Mouse (Mus musculus) lung, postnatal 36 days (tissue): ENCODE data around the gene Myadml2.

Source experiments
- DNase-seq: peaks from one replicate; pipeline ENCODE4 v3.0.0; 2022; ENCODE audit warnings: mixed read lengths

Gene Myadml2

DNA sequence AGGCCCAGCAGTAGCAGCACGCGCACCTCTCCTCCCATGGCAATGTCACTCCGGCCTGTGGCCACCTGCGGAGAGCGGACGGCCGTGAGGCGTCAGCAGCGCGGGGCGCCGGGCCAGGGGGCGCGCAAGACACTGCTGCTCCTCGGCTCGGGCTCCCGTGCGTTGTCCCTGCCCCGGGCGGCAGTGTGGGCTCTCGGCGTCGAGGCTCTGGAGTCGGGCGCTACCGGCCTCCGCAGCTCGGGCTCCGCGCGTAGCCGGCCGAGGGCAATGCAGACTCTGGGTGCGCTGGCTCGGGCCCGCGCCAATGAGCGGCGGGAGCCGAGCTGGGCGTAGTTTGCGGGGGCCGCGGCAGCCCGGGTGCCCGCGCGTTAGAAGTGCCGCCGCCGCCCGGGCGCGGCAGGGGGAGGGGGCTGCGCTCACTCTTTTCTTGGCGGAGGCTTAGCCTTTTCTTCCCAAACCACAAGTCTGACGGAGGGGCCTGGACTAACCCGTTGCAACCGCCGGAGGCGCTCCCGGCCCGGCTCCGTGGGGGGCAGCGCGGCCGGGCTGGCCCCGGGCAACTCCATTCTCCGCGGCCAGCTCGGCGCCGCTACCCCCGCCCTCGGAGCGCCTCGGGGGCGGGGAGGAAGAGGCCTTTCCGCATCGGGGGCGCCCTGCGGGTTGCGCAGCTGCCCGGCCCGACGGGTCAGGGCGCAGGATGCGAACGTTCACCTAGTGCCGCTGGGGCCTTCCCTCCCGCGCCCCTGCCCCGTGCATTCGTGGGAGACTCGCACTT, 12.5 kb upstream of the Myadml2 start:
- no peak for DNase-seq

GRCm38 (mm10) chr11:120659509-120660300, 11.7 kb upstream of the Myadml2 start:
- DNase-seq = no peak

- DNase-seq = peak; percentile 92
These were observed 11.0 kb upstream of the Myadml2 start for GRCm38 (mm10) chr11:120658876-120659410.

DNA sequence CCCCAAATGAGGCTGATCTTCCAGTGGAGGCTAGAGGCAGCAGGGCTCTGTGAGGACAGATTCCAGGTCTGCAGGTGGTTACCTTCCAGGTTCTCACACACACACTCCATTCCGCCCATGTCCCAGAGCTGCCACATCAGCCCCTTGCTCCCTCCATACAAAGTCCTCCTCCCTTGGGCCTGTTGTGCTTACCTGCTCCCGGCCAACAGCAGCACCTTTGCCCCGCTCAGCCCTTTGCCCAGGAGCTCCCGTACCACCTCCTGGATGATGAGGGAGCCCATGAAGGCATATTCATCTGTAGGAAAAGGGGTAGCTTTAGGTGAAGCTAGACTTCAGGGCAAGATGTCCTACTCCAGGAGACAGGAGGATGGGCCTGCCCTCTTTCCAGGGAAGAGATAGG, 9.3 kb upstream of the Myadml2 start:
- no peak for DNase-seq

GRCm38 (mm10) chr11:120654741-120655140, 6.8 kb upstream of the Myadml2 start:
- no peak for DNase-seq

DNA sequence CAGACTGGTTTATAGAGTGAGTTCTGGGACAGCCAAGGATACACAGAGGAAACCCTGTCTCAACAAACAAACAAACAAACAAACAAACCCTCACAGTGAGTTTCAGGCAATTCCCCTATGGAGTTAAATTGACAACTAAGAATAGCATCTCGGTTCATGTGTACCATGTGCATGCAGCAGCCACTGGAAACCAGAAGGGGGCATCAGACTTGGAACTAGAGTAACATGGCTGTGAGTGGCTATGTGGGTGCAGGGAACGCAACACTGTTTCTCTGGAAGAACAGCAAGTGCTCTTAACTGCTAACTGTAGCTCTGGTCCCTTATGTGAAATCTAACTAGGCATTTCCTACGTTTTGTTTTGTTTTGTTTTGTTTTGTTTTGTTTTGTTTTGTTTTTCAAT, 3.9 kb upstream of the Myadml2 start:
- DNase-seq = no peak

DNA sequence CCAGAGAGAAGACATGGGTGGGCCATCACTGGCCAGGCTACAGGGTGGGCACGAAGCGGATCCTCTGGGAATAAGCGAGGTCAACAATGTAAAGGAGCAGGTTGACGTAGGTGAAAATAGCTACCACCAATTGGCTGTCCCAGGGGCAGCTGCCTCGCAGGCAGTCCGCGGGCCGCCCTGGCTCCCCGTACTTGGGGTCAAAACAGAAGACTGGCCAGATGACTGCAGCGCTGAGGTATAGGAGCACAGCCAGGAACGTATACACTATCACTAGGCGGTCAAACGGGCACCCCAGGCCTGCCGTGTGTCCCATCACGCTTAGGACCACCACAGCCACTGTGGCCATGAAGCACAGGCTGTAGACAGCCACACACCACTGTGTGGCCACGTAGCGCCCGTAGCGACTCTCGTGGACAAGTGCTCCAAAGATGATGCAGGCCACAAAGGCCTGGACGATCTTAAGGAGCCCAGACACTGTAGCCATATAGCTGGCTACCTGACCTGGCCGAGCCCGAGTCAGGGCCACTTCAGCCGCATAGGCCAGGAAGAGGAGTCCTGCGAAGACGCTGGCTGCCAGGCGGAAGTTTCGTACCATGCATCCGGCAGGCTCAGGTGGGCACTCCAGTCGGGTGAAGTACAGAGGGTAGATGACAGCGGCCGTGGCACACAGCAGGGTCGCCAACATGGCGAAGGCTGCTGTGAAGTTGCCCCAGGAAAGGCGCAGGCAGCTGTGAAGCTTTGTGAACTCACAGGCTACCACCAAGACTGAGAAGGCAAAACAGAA, 719 bp downstream of the Myadml2 start:
- no peak for DNase-seq

GRCm38 (mm10) chr11:120643601-120643987, 4.4 kb downstream of the Myadml2 start, which contains the start of gene Pycr1:
TSS of gene Pycr1 (minus strand) at chr11:120643769.
- peak; percentile 98 for DNase-seq

DNA sequence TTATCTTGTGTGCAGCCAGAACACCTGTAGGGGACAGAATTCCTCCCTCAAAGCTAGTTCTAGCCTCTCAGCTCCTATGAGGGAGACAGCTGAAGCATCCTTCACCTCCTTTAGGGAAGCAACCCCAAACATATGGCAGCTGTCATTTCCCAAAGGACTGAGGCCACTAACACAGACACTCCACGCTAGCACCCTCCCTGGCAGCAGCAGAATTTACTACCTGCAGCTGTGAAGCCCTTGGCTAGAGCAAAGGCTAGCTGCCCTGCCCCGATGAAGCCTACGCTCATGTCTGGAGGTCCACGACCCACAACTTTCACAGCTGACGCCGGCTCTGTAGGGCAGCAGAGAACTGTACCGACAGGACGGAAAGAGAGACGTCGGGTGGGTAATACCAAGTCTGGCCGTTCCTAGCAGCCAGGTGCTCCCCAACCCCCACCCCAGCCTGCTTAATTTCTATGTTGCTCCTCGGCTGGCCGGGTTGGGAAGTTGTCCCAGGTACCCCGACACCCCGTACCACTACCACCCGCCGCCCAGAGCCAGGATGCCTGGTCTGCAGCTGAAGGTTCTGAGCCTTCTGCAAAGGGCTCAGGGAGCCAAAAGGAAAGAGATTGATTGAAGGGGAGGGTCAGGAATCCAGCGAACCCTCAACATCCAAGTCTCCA, 4.9 kb downstream of the Myadml2 start:
- no peak for DNase-seq

- DNase-seq = no peak
These were observed 6.1 kb downstream of the Myadml2 start for GRCm38 (mm10) chr11:120641869-120642268.

- DNase-seq = no peak
These were observed 6.7 kb downstream of the Myadml2 start for GRCm38 (mm10) chr11:120641255-120641654.

DNA sequence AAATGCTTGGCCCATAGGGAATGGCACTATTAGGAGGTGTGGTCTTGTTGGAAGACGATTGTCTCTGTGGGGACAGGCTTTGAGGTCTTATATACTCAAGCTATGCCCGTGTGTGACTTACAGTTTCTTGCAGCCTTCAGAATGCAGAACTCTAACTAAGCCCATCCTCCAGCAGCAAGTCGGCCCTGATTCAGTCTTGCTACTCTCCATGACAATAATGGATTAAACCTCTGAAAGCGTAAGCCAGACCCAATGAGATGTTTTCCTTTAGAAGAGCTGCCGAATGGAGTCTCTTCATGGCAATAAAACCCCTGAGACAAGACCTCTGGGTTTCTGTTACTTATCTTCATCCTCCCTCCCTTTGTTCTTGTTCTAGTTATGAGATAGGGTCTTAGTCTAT, 13.1 kb downstream of the Myadml2 start:
- no peak for DNase-seq

DNA sequence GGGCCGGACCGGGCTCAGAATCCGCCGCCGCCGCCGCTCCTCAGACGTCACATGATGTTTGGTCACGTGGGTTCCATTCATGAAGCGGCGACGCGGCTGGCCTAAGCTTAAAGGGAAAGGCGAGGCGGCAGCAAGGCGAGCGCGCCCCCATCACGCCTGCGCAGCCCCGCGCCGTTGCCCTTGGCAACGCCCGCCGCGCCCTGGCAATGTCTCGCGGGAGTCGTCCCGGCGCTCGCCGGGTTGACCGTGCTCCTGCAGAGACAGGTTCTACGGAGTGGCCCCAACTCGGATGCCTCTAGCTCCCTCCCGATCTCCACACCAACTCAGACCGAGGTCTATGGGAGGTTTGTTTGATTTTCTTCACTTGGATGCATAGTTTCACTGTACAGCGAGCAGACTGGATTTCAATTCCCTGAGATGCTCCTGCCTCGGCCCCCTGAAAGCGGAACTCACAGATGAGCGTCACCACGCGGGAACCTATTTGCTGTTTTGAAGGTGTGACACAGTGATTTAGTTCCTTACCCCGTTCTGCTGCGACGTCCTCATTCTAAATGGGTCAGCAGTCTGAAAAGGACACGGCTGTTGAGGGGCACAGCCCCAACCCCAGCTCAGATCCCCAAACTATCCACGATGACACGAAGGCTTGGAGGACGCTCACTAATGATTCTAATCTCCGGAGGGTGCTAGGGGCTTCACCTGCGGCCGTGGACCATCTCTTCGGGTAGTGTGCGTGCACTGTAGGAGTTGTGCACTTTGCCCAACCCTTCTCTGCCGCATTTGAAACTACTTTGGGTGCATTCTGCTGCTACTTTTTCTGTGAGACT, 14.2 kb downstream of the Myadml2 start, which contains the start of gene Mafg:
Gene Mafg (minus strand): TSS at position 81 of the 824 bp plus-strand sequence.
- peak; percentile 97 for DNase-seq

DNA sequence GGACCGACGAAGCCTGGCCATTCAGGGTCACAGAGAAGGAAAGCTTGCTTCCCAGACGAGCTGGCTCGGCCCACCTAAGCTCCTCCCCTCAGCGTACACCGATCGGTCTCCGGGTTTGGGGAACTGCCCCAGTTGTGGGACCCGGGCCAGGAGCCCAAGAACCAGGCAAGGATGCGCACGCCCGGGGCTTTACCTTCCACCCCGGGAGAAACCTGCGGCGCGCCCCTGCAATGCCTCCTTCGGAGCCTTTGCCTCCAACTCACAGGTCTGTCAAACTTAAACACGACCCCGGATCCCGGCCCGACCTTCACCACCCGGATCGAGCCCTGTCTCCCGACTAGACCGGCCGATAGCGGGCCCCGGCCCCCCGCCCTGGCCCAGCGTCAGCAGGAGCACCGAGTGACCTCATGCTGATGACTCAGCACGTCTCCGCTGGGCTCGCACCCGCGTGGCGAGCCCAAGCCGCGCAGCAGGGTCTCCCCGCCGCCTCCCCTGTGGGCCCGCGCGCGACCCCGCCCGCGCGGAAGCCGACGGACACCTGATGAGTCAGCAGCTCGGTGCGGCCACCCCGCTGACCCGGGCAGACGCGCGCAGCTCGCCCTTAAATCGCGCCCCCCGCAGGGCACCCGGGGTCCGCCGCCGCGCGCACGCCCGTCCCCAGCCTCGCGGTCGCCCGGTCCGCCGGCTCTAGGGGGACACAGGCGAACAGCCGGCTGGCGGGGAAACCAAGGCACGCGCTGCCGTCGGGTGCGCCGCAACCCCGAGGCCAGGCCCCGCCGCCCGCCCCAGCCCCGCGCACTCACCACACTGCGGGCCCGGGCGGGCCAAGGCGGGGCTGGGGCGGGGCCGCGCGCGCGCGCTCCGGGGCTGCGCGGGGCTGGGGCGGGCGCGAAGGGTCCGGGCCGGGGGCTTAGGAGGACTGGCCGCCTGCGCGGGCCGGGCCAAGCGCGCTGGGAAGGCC, 15.1 kb downstream of the Myadml2 start:
- peak; percentile 80 for DNase-seq

GRCm38 (mm10) chr11:120631726-120632448, 16.1 kb downstream of the Myadml2 start:
- no peak for DNase-seq

- no peak for DNase-seq
These were observed 16.9 kb downstream of the Myadml2 start for GRCm38 (mm10) chr11:120630881-120631725.

DNA sequence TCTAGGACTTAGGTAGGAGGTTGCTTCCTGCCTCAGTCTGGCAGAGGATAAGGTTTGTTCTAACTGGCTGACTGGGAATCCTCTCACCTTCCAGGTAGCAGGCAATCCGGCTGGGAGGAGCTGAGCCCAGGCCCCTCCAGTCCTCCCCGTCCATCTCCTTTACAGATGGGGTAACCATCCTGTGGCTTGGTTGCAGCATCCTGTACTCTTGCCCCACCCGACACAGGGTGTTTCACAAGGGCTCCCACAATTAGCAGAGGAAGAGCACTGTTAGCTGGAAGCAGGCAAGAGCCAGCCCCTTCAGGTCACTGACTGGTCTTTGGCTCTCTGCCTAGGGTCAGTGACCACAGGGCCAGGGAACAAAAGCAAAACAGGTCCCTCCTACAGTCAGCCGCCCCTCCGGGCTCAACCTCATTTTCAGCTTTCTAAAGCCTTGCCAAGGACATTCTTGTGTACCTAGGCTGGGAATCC, 17.5 kb downstream of the Myadml2 start:
- peak; percentile 79 for DNase-seq

- DNase-seq = peak; percentile 43
These were observed 18.0 kb downstream of the Myadml2 start for GRCm38 (mm10) chr11:120629911-120630310.
